Mouse (Mus musculus) neural tube, embryonic 10.5 days (tissue): ENCODE measurements around the gene Shc1.

ENCODE experiments used
- DNase-seq: peaks from one replicate; pipeline ENCODE4 v3.0.0-alpha.2; 2017; ENCODE audit warnings: low spot score; ENCODE audit errors: extremely low spot score

The Shc1 gene

GRCm38 (mm10) chr3:89390111-89390515 is 28.1 kb upstream of the Shc1 start:
- DNase-seq: no peak

- no peak for DNase-seq
These were observed 27.3 kb upstream of the Shc1 start for GRCm38 (mm10) chr3:89390699-89391662.

- DNase-seq: peak; percentile 63
These were observed 26.4 kb upstream of the Shc1 start for GRCm38 (mm10) chr3:89391663-89392511.

GRCm38 (mm10) chr3:89392871-89393311 is 25.4 kb upstream of the Shc1 start:
- peak; percentile 46 for DNase-seq

- DNase-seq: peak; percentile 95
These were observed 24.6 kb upstream of the Shc1 start for GRCm38 (mm10) chr3:89393605-89394004.

- DNase-seq: peak; percentile 84
These were observed 24.0 kb upstream of the Shc1 start, which contains the start of gene Zbtb7b for GRCm38 (mm10) chr3:89394006-89394893. TSS of gene Zbtb7b (minus strand) at chr3:89394776.

GRCm38 (mm10) chr3:89394894-89395256 is 23.4 kb upstream of the Shc1 start:
- peak; percentile 76 for DNase-seq

- DNase-seq: no peak
These were observed 22.8 kb upstream of the Shc1 start for GRCm38 (mm10) chr3:89395419-89395805.

- peak; percentile 75 for DNase-seq
These were observed 22.2 kb upstream of the Shc1 start for GRCm38 (mm10) chr3:89395806-89396653.

- DNase-seq: no peak
These were observed 21.6 kb upstream of the Shc1 start for GRCm38 (mm10) chr3:89396654-89397005.

GRCm38 (mm10) chr3:89401329-89401728 is 16.9 kb upstream of the Shc1 start:
- no peak for DNase-seq

GRCm38 (mm10) chr3:89402693-89403092 is 15.6 kb upstream of the Shc1 start, which contains the start of gene Lenep:
TSS of gene Lenep (minus strand) at chr3:89402793.
- DNase-seq: no peak

GRCm38 (mm10) chr3:89406887-89407286 is 11.4 kb upstream of the Shc1 start:
- no peak for DNase-seq

- no peak for DNase-seq
These were observed 9.8 kb upstream of the Shc1 start for GRCm38 (mm10) chr3:89408448-89408847.

- DNase-seq: no peak
These were observed 8.5 kb upstream of the Shc1 start for GRCm38 (mm10) chr3:89409701-89410100.

- DNase-seq: no peak
These were observed 7.4 kb upstream of the Shc1 start for GRCm38 (mm10) chr3:89410864-89411263.

- peak; percentile 97 for DNase-seq
These were observed 6.5 kb upstream of the Shc1 start, which contains the start of gene Flad1 for GRCm38 (mm10) chr3:89411490-89412393. TSS of gene Flad1 (minus strand) at chr3:89411870.

- no peak for DNase-seq
These were observed 2.1 kb upstream of the Shc1 start for GRCm38 (mm10) chr3:89416158-89416557.

GRCm38 (mm10) chr3:89417131-89417530 is 1.1 kb upstream of the Shc1 start:
- DNase-seq: no peak
